Mouse (Mus musculus): ENCODE measurements at regions not wholly inside any gene's neighbourhood (a gene's known extent, or its start where the extent isn't known, plus 50 kb on each side); places are given as distances from the start of the nearest gene placed in this dataset.

- no peak for DNase-seq
Measured at GRCm38 (mm10) chrX:121661913-121662312, 735.3 kb downstream of the Nap1l3 start.

GRCm38 (mm10) chrX:121654582-121654981 is 742.6 kb downstream of the Nap1l3 start:
- DNase-seq: no peak

GRCm38 (mm10) chrX:121645548-121645947 is 751.7 kb downstream of the Nap1l3 start:
- DNase-seq: peak in 1 of 2 experiments; percentile 21

GRCm38 (mm10) chrX:121637180-121637579 is 760.0 kb downstream of the Nap1l3 start:
- no peak for DNase-seq

- no peak for DNase-seq
Measured at GRCm38 (mm10) chrX:121612061-121612460, 785.1 kb downstream of the Nap1l3 start.

- DNase-seq: no peak
Measured at GRCm38 (mm10) chrX:121592864-121593263, 804.3 kb downstream of the Nap1l3 start.
